Mouse (Mus musculus) cerebellum, adult 8-10 months (tissue): ENCODE results near the gene Scgb1b20.
"Not testable (repeated sequence)": the region's sequence is repeated elsewhere in the genome, so short reads cannot be mapped to it uniquely, and the experiment has no call there.

ENCODE experiments used
- DNase-seq: peaks from one replicate; pipeline ENCODE4 v3.0.0; 2022

The Scgb1b20 gene

DNA sequence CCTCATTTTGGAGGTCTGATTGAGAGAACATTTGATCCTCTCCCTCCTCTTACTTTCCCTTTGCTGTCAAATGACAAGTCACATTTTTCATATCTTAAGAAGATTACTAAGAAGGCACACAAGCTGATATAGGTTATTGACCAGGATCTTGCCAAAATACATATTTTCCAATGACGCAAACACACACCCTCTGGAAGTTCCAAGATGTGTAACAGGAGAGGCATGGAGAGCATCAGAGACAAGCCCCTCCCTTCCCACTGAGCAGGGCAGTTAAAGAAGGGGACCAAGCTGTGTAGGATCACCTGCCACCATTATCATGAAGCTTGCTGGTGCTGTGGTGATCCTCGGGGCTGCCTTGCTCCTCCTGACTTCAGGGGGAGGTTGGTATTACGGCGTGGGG is at the start of gene Scgb1b20:
Scgb1b20 (plus strand) TSS at position 301 of the 400 bp plus-strand sequence.
- not testable (repeated sequence) for DNase-seq

DNA sequence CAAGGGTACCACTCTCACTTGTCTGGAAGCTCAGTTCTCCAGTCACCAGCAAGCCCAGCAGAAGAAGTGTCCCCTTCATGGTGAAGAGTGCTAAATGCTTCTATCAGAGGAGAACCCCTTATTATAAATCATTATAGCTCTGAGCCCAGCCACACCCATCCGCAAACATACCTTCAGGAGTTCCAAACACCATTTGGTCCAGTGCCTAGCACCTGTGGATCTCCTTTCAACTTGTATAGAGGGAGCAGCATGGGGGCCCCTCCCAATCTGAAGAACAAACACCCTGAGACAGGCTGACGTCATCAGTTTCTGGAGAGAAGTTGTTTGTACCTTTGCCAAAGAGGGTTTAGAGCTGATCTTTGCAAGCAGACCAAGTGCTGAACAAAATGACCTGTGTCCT is 6.8 kb upstream of the Scgb1b20 start, which contains the start of gene Scgb2b20:
Scgb2b20 (minus strand) TSS at position 101 of the 400 bp plus-strand sequence.
- not testable (repeated sequence) for DNase-seq

DNA sequence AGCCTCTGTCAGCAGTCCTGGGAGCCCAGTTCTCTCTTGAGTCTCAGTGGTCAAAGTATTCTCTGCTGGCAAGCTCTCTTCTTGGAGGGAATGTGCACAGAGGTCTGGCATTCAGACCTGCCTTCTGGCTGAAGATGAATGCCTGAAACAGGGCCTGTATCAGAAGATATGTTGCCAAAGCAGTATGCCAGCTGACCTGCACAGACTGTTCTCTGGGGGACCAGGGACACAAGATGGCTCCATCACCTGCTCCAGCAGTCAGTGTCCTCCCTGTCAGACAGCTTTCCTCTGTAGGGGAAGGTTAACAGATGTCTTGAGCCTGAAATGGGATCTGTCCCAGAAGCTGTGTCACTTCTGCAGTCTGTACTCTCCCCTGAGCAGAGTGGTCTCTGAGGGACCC is 26.7 kb downstream of the Scgb1b20 start:
- not testable (repeated sequence) for DNase-seq

DNA sequence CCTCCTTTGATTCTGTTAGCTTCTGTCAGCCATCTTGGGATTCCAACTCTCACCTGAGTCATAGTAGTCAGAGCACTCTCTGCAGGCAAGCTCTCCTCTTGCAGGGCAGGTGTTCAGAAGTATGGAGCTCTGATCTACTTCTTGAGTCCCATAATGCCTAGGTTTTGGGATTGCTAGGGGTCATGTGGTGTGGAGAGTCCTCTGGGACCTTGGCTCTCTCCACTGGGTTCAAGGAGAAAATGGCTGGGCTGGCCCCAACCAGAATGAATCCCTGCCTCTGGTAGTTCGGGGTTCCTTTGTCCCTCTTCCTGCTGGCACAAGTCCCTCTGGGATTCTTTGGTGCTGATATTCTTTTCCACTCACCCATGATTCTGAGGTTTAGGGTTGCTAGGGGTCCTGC is 28.6 kb downstream of the Scgb1b20 start:
- no peak for DNase-seq

DNA sequence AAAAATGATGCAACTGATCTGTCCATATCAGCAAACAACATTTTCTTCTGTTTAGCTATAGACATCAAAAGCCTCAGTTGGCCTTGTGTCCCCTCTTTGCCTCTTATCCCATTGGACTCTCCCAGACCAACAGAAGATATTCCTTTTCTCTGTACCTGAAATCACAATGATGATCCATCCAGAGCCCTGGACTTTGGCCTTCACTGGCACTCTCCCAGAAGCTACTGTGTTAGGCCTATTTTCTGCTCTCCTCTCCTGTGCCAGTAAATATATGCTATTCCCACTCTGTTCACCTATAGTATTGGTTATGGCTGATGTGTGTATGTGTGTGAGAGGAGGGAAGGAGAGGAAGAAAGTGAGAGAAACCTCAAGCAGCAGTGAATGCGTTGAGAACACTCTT is 36.6 kb downstream of the Scgb1b20 start:
- DNase-seq = not testable (repeated sequence)
